Mouse (Mus musculus) layer of hippocampus, postnatal 10 days (tissue): Measurements from ENCODE around the gene Atp6v0a1. TPM values are rescaled to one million over a fixed set of nuclear protein-coding genes. Genes with fewer than 3 reads are reported as not detected.

Experiments used
- DNase-seq, 2 experiments: peaks; one replicate each; pipeline ENCODE4 v3.0.0; 2021; ENCODE audit warnings: low spot score in 2 of 2
- total RNA-seq, 2 experiments: library from RNA; stranded (reverse); gene quantifications; 2 replicates each; pipeline ENCODE4 v1.2.3; 2021

Atp6v0a1 gene
- total RNA-seq, 2 experiments from 2014 or later: 424 to 431 TPM

- peak; percentile 57 to 72 for DNase-seq
These were observed 14.1 kb downstream of the Atp6v0a1 start for GRCm38 (mm10) chr11:101023371-101023770.

GRCm38 (mm10) chr11:101024001-101024400 lies 14.7 kb downstream of the Atp6v0a1 start:
- no peak for DNase-seq

DNA sequence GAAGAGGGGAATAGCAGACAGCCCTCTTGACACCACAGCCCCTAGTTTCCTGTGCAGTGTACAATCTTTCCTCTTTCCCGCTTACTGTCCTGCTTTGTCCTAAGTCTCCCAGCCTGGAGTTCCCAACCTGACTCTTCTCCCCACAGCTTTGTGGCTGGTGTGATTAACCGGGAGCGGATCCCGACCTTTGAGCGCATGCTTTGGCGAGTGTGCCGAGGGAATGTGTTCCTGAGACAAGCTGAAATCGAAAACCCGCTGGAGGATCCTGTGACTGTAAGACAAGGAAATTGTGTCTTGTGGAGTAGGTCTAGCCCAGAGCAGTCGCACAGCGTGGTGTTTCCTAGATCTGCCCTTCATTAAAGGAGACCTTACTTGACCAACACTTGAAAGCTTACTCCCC lies 17.9 kb downstream of the Atp6v0a1 start:
- DNase-seq: no peak

DNA sequence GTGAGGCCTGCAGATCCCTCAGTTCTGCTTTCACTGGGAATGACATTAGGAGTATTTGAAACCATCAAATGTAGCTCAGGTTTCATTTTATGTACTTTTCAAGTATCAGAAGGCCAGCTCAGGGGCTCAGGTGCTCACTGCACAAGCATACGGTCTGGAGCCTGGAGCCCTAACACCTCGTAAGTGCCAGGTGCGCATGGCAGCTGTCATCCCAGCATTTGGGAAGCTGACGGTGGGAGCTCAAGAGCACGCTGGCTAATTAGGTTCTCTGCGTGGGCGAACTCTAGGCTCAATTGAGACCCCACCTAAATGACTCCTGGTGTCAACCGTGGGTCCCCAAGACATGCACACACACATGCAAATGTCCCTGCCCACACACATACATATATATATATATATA lies 20.1 kb downstream of the Atp6v0a1 start:
- DNase-seq: no peak

DNA sequence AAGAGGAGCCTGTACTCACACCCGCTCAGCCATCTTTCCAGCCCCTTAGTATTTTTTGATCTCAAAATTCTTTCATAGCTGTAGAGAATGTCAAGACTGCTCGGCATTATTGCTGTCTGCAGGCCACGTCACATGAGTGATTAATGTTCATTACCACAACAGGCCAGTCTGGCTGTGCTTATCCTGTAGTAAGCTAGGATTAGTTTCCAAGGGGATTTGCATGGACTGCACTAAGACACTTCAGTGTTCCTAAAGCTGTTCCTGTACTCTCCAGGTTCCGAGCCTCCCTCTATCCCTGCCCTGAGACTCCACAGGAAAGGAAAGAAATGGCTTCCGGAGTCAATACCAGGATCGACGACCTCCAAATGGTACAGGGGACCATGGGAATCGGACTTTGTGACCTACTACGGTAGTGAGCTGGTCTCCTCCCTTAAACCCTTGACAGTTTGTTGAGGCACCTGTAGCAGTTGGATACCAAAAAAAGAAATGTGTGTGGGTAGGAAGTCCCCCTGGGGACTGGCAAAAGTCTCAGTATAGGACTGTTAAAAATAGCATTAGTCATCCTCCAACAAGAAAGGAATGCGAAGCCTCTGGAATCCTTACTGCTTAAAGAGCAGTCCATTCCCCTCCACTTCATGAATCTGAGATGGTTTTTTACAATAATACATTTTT lies 21.0 kb downstream of the Atp6v0a1 start:
- no peak for DNase-seq

DNA sequence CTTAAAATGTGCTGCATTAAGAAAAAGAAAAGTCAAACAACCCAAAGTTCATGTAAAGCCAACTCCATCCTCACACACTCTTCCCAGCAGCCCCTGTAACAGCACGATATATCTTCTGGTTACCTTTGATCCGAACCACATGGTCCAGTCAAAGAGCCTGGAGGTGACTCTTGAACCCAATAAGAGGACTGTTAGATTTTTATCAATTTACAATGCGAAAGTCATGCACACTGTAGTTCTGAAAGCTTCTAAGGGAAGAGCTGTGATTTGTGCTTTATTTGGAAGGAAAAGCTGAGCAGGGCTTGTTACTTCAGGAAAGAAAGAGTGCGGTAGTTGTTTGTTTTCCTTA lies 21.5 kb downstream of the Atp6v0a1 start:
- DNase-seq: no peak

- no peak for DNase-seq
These were observed 22.2 kb downstream of the Atp6v0a1 start for GRCm38 (mm10) chr11:101031470-101031869.

DNA sequence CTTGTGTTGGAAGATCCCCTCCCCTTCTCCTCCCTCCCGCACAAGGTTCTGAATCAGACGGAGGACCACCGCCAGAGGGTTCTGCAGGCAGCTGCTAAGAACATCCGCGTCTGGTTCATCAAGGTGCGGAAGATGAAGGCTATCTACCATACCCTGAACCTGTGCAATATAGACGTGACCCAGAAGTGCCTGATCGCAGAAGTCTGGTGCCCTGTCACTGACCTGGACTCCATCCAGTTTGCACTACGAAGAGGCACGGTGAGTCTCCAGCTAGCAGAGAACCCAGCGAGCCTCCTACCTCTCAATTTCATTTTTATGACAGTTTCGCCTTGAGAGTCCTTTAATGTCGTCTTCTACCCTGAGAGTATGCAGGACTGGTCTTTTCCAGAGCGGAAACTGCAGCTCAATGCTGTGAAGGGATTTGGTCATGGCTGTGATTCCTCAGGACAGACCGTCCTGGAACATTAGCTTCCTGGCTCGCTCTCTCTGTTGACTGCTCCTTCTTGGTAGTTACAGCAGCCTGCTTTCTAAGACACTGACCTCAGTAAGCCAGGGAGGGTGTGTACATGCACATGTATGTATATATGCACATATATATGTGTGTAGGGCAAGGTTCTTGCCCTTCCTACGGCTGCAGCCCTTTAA lies 24.7 kb downstream of the Atp6v0a1 start:
- DNase-seq: no peak

DNA sequence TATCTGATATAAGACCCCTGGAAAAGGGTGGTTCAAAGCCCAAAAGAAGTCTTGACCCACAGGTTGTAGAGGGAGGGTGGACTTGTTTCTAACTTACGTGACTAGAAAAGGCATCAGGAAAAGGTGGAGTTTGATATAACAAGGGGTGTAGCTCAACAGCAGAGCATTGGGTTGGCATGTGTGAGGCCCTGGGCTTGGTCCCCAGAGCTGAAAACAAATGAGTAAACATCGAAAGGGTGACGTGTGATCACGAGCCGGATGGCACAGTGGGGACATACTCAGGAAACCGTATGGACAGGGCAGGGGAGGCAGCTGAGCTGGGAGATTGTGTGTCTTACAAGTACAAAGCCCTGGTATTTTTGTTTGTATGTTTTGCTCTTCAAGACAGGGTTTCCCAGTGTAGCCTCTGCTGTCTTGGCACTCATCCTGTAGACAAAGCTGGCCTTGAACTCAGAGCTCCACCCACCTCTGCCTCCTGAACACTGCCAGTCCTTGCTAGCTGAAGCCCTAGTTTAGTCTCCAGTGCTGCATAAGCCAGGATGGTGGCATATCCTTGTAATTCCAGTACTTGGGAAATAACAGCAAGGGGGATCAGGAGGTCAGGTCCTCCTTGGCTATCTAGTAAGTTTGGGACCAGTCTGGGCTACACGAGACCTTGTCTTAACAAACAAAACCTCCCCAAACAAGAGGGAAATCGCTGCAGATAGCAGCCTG lies 25.5 kb downstream of the Atp6v0a1 start:
- DNase-seq: no peak

- no peak for DNase-seq
These were observed 26.1 kb downstream of the Atp6v0a1 start for GRCm38 (mm10) chr11:101035328-101035695.

DNA sequence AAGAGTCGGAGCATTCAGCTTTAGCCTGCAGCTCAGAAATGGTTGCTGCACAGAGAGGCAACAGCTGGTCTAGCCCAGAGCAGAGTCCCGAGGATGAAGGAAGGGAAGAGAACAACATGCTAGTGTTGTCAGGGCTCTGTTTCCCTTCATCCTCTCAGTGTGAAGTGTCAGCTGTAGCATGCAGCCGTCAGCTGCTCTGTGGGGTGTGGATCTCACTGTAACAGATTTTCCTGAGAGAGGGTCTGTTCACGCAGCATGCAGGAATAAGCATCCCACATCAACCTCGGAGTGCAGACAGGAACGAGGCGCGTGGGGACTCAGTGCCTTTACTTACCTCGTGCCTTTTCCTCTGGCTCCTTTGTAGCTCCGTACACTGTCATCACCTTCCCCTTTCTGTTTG lies 28.5 kb downstream of the Atp6v0a1 start:
- DNase-seq: no peak

GRCm38 (mm10) chr11:101045826-101046225 lies 36.6 kb downstream of the Atp6v0a1 start:
- no peak for DNase-seq

DNA sequence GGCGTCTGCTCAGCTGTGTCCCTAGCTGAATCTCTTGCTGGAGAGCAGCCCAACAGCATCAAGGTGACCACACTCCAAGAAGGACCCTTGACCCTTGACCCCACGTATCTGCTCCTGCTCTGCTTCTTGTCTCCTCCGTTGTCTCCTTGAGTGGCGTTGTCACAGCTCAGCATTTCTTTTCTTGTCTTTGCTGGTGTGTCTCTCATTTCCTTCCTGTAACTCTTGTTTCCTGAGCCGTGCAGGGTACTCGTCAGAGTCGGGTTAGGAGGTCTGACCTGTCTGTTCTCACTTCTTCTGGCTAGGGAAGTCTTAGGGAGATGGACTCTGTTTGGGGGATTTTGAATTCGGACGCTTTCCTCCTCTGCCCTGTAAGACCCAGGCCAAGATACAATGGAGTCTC lies 37.2 kb downstream of the Atp6v0a1 start:
- no peak for DNase-seq

DNA sequence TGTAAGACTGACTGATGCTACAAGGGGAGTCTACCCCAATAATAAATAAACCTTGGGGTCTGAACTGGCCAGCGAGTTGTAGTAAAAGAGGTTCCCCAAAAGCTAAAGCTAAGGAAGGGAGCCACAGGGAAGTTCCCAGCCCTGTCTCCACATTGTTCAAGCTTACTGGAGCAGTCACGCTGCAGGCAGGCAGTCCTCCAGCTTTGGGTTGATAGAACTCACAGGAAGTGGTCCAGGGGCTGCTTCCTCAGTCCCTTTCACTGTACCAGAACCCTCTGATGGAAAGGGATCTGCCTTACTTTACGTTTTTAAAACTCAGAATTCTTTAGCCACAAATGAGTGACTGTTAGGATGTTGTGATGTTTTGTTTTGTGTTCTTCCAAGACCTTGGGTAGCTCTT lies 38.2 kb downstream of the Atp6v0a1 start:
- DNase-seq: no peak

GRCm38 (mm10) chr11:101050359-101050758 lies 41.1 kb downstream of the Atp6v0a1 start:
- DNase-seq: peak in 1 of 2 experiments; percentile 42

GRCm38 (mm10) chr11:101051051-101051493 lies 41.8 kb downstream of the Atp6v0a1 start:
- DNase-seq: peak; percentile 52 to 62

GRCm38 (mm10) chr11:101051617-101052016 lies 42.4 kb downstream of the Atp6v0a1 start:
- no peak for DNase-seq

- DNase-seq: no peak
These were observed 43.7 kb downstream of the Atp6v0a1 start for GRCm38 (mm10) chr11:101052751-101053473.

- no peak for DNase-seq
These were observed 44.7 kb downstream of the Atp6v0a1 start for GRCm38 (mm10) chr11:101053974-101054373.

- no peak for DNase-seq
These were observed 46.2 kb downstream of the Atp6v0a1 start for GRCm38 (mm10) chr11:101055418-101055817.

GRCm38 (mm10) chr11:101056885-101057284 lies 47.6 kb downstream of the Atp6v0a1 start:
- peak; percentile 22 to 25 for DNase-seq

DNA sequence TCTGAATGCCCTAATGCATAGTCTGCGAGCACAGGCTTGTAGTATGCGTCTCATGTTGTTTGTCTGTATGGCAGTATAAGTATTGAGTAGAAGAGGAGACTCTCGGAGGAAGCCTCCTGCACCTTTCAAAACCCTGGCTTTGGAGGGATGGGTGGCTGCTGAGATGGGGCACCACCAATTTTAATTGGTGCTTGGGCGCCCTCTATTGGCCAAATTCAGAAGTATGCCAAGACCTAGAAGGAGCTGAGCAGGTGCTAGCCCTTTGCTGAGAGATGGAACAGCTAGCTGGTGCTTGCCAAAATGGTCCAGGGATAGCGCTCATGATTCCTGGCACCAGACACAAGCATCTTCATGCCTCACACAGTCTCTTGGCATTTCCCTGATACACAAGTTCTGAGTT lies 48.6 kb downstream of the Atp6v0a1 start:
- DNase-seq: peak; percentile 89 to 92
